Mouse (Mus musculus): ENCODE results near the gene Glyr1. TPM values are rescaled to one million over a fixed set of nuclear protein-coding genes. Genes with fewer than 3 reads are reported as not detected.

Glyr1 gene
- polyA plus RNA-seq, 1 experiment from 2014 or later: 41.6 TPM

DNA sequence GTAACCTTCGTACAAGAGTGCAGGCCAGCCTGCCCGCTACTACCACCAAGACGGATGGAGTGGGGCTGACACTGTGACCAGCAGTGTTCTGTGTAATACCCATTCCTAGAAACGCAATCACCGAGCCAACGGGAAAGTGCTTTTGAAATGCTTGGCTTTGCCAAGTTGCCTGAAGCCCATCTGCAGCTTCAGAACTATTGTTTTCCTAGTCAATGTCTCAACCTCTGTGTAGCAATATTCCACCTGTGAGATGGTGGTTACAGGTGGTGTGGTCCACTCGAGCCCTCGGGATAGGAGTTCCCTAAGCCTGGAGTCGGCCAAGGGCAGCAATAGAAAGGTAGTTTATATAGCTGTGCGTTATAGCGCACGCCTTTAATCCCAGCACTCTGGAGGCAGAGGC, 64.9 kb downstream of the Glyr1 start:
- no peaks in the 10 kb centered on the region for H3K36me3 ChIP-seq (replicated peaks)
- no peak for ATAC-seq (ENCODE audit: insufficient read depth)
- no peak overlapping the region for H3K4me2 ChIP-seq
- no peaks in the 10 kb centered on the region for H3K9me3 ChIP-seq (replicated peaks)
- no peaks in the 10 kb centered on the region for H3K4me1 ChIP-seq (replicated peaks)
- no peak overlapping the region for H3K4me3 ChIP-seq (replicated peaks)
- H3K9ac ChIP-seq: no peak overlapping the region
- no peak overlapping the region for H3K27ac ChIP-seq (replicated peaks)
- H3K27me3 ChIP-seq: no peaks in the 10 kb centered on the region; the same call in 1 of the 2 replicates
- 81% methylated on average over 12 of the region's 12 CpGs for WGBS (ENCODE audit: insufficient replicate concordance)

GRCm38 (mm10) chr16:4979755-4980380, 69.8 kb downstream of the Glyr1 start:
- no peaks in the 10 kb centered on the region; the same call in 1 of the 2 replicates for H3K27me3 ChIP-seq
- WGBS (ENCODE audit: insufficient replicate concordance): 59% methylated on average over 4 of the region's 4 CpGs
- peaks cover 10% of the 10 kb centered on the region for H3K4me1 ChIP-seq (replicated peaks)
- no peak overlapping the region for H3K4me2 ChIP-seq
- H3K4me3 ChIP-seq (replicated peaks): no peak overlapping the region
- no peaks in the 10 kb centered on the region for H3K36me3 ChIP-seq (replicated peaks)
- no peaks in the 10 kb centered on the region for H3K9me3 ChIP-seq (replicated peaks)
- no peak overlapping the region for H3K9ac ChIP-seq
- H3K27ac ChIP-seq (replicated peaks): no peak overlapping the region
- ATAC-seq (ENCODE audit: insufficient read depth): peak; percentile 37; the same call in 1 of the 2 replicates

DNA sequence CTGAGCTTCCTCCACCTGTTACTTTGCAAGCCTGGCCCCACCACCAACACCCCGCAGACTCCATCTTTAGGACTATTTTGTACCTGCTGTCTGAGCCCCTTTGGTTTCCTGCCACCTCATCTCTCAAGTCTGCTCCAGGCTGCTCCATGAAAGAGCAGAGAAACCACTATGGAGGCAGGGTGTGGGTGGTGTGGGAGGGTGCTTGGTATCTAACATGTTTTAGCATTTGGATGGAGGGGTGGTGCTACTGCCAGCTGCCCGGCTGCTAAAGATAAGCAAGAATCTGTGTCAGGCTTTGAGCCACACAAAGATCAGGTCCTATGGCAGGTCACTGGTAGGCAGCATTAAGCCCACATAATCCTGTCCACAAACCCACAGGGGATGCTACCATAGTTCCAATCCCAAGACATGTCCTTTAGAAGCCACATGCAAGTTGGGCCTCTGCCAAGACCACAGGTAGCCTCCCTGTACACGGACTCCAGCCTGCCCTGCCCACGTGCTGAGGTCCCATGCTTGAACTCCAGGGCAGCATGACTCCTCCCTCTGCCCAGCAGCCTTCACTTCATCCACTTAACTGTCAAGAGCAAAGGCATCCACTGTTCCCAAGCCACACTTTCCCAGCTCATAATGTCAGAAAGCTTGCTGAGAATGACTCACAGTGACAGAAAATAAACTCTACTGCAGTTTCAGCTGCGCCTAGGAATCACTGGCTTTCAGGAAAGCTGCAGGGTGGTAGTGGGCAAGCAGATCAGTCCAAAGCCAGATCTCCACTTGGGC, 71.2 kb downstream of the Glyr1 start:
- WGBS (ENCODE audit: insufficient replicate concordance): 41% methylated on average over 5 of the region's 5 CpGs

GRCm38 (mm10) chr16:4976180-4976579, 73.5 kb downstream of the Glyr1 start:
- no peak overlapping the region for H3K4me2 ChIP-seq
- no peaks in the 10 kb centered on the region; the same call in 1 of the 2 replicates for H3K27me3 ChIP-seq
- ATAC-seq (ENCODE audit: insufficient read depth): no peak
- WGBS (ENCODE audit: insufficient replicate concordance): 63% methylated on average over 2 of the region's 2 CpGs
- no peaks in the 10 kb centered on the region for H3K9me3 ChIP-seq (replicated peaks)
- no peak overlapping the region for H3K27ac ChIP-seq (replicated peaks)
- peaks cover 15% of the 10 kb centered on the region for H3K4me1 ChIP-seq (replicated peaks)
- H3K4me3 ChIP-seq (replicated peaks): no peak overlapping the region
- H3K9ac ChIP-seq: no peak overlapping the region
- no peaks in the 10 kb centered on the region for H3K36me3 ChIP-seq (replicated peaks)

More for the DNA sequence above, 71.2 kb downstream of the Glyr1 start:
- Histone ChIP-seq H3K36me3 (replicated peaks) (no peaks in the 10 kb centered on the region), H3K4me2 (no peak overlapping the region), H3K9ac (no peak overlapping the region), H3K4me3 (replicated peaks) (no peak overlapping the region), H3K4me1 (replicated peaks) (peaks cover 10% of the 10 kb centered on the region), H3K27me3 (no peaks in the 10 kb centered on the region; the same call in 1 of the 2 replicates), H3K9me3 (replicated peaks) (no peaks in the 10 kb centered on the region), H3K27ac (replicated peaks) (no peak overlapping the region)
- 0 out of 2 replicates have a peak, but pooled peaks have one; percentile 29 for ATAC-seq (ENCODE audit: insufficient read depth)

GRCm38 (mm10) chr16:4974521-4974920, 75.1 kb downstream of the Glyr1 start:
- Histone ChIP-seq H3K27me3 (no peaks in the 10 kb centered on the region), H3K36me3 (replicated peaks) (no peaks in the 10 kb centered on the region), H3K9me3 (replicated peaks) (no peaks in the 10 kb centered on the region), H3K9ac (no peak overlapping the region), H3K4me3 (replicated peaks) (no peak overlapping the region), H3K27ac (replicated peaks) (no peak overlapping the region), H3K4me2 (no peak overlapping the region), H3K4me1 (replicated peaks) (peaks cover 15% of the 10 kb centered on the region)
- 80% methylated on average over 5 of the region's 5 CpGs for WGBS (ENCODE audit: insufficient replicate concordance)
- no peak for ATAC-seq (ENCODE audit: insufficient read depth)

DNA sequence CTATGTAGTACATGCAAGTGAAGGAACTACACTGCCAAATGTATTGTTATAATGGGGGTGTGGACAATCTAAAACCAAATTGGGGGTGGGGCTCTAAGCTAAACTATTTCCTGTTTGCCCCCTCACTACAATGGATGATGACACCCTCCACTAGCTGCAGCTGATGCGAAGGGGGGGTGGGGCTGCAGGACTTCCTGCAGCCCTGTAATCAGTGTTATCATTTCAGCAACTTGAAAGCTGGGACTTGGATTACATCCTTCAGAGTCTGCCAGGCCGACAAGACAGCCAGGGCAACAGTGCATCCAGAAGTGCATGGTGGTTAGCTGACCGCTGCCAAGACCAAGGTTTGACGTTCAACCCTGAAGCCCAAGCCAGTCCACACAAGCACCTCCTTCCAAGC, 78.0 kb downstream of the Glyr1 start:
- 0 out of 2 replicates have a peak, but pooled peaks cover 5% of the 10 kb centered on the region for H3K4me1 ChIP-seq (replicated peaks)
- no peak overlapping the region for H3K27ac ChIP-seq (replicated peaks)
- no peaks in the 10 kb centered on the region for H3K36me3 ChIP-seq (replicated peaks)
- no peaks in the 10 kb centered on the region for H3K9me3 ChIP-seq (replicated peaks)
- 39% methylated on average over 4 of the region's 4 CpGs for WGBS (ENCODE audit: insufficient replicate concordance)
- H3K4me3 ChIP-seq (replicated peaks): no peak overlapping the region
- no peak overlapping the region for H3K4me2 ChIP-seq
- no peak for ATAC-seq (ENCODE audit: insufficient read depth)
- H3K9ac ChIP-seq: no peak overlapping the region
- H3K27me3 ChIP-seq: no peaks in the 10 kb centered on the region

DNA sequence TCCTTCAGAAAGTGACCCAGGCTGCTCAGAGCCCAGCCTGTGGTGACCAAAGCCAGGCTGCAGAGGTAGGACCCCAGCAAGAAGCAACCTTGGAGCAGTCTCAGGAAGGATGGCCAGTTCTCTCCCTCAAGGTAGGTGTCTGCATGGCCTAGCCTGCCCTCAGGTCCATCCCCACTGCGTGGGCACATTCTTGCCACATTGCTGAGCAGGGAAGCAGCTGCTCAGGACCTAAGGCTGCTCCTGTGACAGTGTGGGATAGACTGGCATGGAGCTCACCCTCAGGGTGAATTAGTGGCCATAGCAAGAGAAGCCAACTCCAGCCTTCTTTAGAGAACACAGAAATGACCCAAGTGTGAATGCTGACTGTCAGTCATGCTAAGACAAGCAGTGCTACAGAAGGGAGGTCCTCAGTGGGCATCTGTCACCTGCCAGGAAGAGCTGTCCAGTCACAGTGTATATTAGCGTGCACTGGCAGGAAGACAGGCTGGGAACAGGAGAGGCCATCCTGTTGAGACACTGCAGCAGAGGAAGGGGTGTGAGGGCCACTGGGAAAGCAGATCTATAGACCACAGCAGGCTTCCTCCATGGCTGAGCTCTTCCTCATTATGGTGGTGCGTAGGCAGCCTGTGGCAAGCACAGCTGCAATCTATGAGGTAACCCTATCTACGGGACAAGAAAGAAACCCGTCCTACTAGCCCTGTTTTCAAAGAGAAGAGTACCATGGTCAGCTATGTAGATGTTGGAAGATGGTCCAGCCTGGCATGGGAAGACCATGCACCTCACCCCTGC, 80.4 kb downstream of the Glyr1 start:
- 33% methylated on average over 5 of the region's 5 CpGs for WGBS (ENCODE audit: insufficient replicate concordance)
- Histone ChIP-seq H3K4me2 (no peak overlapping the region), H3K4me3 (replicated peaks) (no peak overlapping the region), H3K27me3 (no peaks in the 10 kb centered on the region), H3K9me3 (replicated peaks) (no peaks in the 10 kb centered on the region), H3K9ac (no peak overlapping the region), H3K4me1 (replicated peaks) (peaks cover 14% of the 10 kb centered on the region), H3K27ac (replicated peaks) (0 out of 2 replicates have a peak overlapping the region, but pooled peaks have one; percentile 10), H3K36me3 (replicated peaks) (no peaks in the 10 kb centered on the region)
- ATAC-seq (ENCODE audit: insufficient read depth): no peak

DNA sequence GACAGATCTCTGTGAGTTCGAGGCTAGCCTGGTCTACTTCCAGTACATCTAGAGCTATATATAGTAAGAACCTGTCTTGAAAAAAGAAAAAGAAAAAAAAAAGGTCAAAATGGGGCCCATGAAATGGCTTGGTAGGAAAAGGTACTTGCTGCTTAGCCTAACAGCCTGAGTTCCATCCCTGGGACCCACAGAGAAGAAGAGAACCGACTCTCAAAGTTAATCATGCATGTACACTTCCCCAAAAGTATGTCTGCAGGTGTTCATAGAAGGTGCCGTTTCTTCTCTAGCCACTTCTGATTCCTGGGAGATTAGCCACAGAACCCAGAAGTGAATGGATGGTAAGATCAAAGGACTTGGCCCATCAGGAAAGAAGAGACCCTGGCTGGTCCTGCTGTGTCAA, 81.2 kb downstream of the Glyr1 start:
- 47% methylated on average over 3 of the region's 3 CpGs for WGBS (ENCODE audit: insufficient replicate concordance)

DNA sequence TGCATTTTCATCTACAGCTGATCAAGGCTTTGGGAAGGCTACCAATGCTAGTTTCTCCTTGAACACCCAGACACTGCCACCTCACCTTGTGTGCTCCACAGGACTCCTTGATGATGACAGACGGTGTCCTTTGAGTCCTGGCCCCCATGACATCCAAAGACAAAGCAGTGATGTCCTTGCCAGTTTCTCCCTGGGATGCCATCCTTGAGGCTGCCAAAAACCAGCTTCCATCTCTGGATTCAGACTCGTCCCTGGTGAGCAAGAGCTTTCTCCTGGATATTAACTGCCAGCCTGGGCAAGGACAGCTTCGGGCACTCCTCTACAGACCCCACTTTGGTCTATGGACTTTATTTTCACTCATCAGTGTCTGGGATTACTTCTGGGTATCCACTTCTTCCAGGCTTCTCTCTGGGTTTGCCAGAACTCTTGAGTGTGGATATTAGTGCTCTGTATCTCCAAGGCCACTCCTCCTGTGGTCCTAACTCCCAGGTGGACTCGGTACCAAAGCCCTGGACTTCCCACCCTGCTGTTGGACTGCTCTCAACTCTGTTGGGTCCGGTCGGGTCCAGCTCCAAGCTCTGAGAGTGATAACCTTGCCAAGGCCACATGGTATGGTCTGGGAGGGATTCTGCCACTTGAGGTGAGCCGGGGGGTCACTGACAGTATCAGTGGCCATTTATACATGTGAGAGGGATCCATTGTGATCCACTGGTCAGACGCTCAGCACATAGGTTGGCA, 84.1 kb downstream of the Glyr1 start:
- H3K36me3 ChIP-seq (replicated peaks): no peaks in the 10 kb centered on the region
- WGBS (ENCODE audit: insufficient replicate concordance): 64% methylated on average over 8 of the region's 8 CpGs
- no peak overlapping the region for H3K27ac ChIP-seq (replicated peaks)
- no peaks in the 10 kb centered on the region for H3K9me3 ChIP-seq (replicated peaks)
- H3K27me3 ChIP-seq: no peaks in the 10 kb centered on the region
- no peak overlapping the region for H3K4me3 ChIP-seq (replicated peaks)
- no peak overlapping the region for H3K9ac ChIP-seq
- no peak for ATAC-seq (ENCODE audit: insufficient read depth)
- H3K4me1 ChIP-seq (replicated peaks): peaks cover 24% of the 10 kb centered on the region
- peak overlapping the region; percentile 85 for H3K4me2 ChIP-seq

More for the DNA sequence above, 81.2 kb downstream of the Glyr1 start:
- no peak overlapping the region for H3K27ac ChIP-seq (replicated peaks)
- H3K9me3 ChIP-seq (replicated peaks): no peaks in the 10 kb centered on the region
- H3K4me3 ChIP-seq (replicated peaks): no peak overlapping the region
- no peak for ATAC-seq (ENCODE audit: insufficient read depth)
- H3K9ac ChIP-seq: no peak overlapping the region
- H3K27me3 ChIP-seq: no peaks in the 10 kb centered on the region
- no peaks in the 10 kb centered on the region for H3K36me3 ChIP-seq (replicated peaks)
- H3K4me2 ChIP-seq: no peak overlapping the region
- H3K4me1 ChIP-seq (replicated peaks): peaks cover 15% of the 10 kb centered on the region

- Histone ChIP-seq H3K4me1 (replicated peaks) (peaks cover 24% of the 10 kb centered on the region), H3K36me3 (replicated peaks) (no peaks in the 10 kb centered on the region), H3K4me2 (peak overlapping the region; percentile 85), H3K9ac (peak overlapping the region; percentile 93), H3K27me3 (no peaks in the 10 kb centered on the region), H3K27ac (replicated peaks) (peak overlapping the region; percentile 94), H3K4me3 (replicated peaks) (peak overlapping the region; percentile 91), H3K9me3 (replicated peaks) (no peaks in the 10 kb centered on the region)
- WGBS (ENCODE audit: insufficient replicate concordance): 13% methylated on average over 13 of the region's 13 CpGs
- no peak for ATAC-seq (ENCODE audit: insufficient read depth)
These were observed 84.8 kb downstream of the Glyr1 start for GRCm38 (mm10) chr16:4964731-4965391.
